Mouse (Mus musculus) kidney, postnatal 14 days (tissue): ENCODE data around the gene Top3a.

Experiments
- DNase-seq: peaks from one replicate; pipeline ENCODE4 v3.0.0; 2022; ENCODE audit warnings: mixed read lengths

Gene Top3a

GRCm38 (mm10) chr11:60774158-60774689 is 2.9 kb downstream of the Top3a start:
- DNase-seq: no peak

GRCm38 (mm10) chr11:60772161-60772560 is 5.0 kb downstream of the Top3a start:
- no peak for DNase-seq

GRCm38 (mm10) chr11:60770776-60771175 is 6.4 kb downstream of the Top3a start:
- no peak for DNase-seq

- no peak for DNase-seq
Measured at GRCm38 (mm10) chr11:60769322-60769721, 7.8 kb downstream of the Top3a start.

GRCm38 (mm10) chr11:60766969-60767368 is 10.2 kb downstream of the Top3a start:
- no peak for DNase-seq

- DNase-seq: no peak
Measured at GRCm38 (mm10) chr11:60761681-60762080, 15.5 kb downstream of the Top3a start.

GRCm38 (mm10) chr11:60755570-60755969 is 21.6 kb downstream of the Top3a start:
- no peak for DNase-seq

- DNase-seq: no peak
Measured at GRCm38 (mm10) chr11:60740321-60740720, 36.8 kb downstream of the Top3a start.

- no peak for DNase-seq
Measured at GRCm38 (mm10) chr11:60737450-60737849, 39.7 kb downstream of the Top3a start.

- no peak for DNase-seq
Measured at GRCm38 (mm10) chr11:60736491-60736890, 40.7 kb downstream of the Top3a start.

- DNase-seq: no peak
Measured at GRCm38 (mm10) chr11:60735191-60735590, 42.0 kb downstream of the Top3a start.

GRCm38 (mm10) chr11:60734206-60734605 is 43.0 kb downstream of the Top3a start:
- no peak for DNase-seq

GRCm38 (mm10) chr11:60731251-60731650 is 45.9 kb downstream of the Top3a start:
- no peak for DNase-seq

GRCm38 (mm10) chr11:60730169-60730568 is 47.0 kb downstream of the Top3a start:
- no peak for DNase-seq

- no peak for DNase-seq
Measured at GRCm38 (mm10) chr11:60729217-60729641, 47.9 kb downstream of the Top3a start.

GRCm38 (mm10) chr11:60728260-60728761 is 48.9 kb downstream of the Top3a start, which contains the start of gene Mief2:
Gene Mief2, plus strand, starts transcription at chr11:60728398.
- peak; percentile 97 for DNase-seq

GRCm38 (mm10) chr11:60727392-60728140 is 49.6 kb downstream of the Top3a start:
- DNase-seq: peak; percentile 19

- peak; percentile 91 for DNase-seq
Measured at GRCm38 (mm10) chr11:60726601-60727391, 50.4 kb downstream of the Top3a start, which contains the start of gene Flii. Gene Flii, minus strand, starts transcription at chr11:60727263.

GRCm38 (mm10) chr11:60719263-60719662 is 57.9 kb downstream of the Top3a start:
- DNase-seq: no peak

- no peak for DNase-seq
Measured at GRCm38 (mm10) chr11:60715833-60716232, 61.3 kb downstream of the Top3a start.

- DNase-seq: no peak
Measured at GRCm38 (mm10) chr11:60712639-60713255, 64.4 kb downstream of the Top3a start.

GRCm38 (mm10) chr11:60712040-60712439 is 65.1 kb downstream of the Top3a start:
- no peak for DNase-seq

GRCm38 (mm10) chr11:60711218-60711617 is 65.9 kb downstream of the Top3a start:
- no peak for DNase-seq
